Mouse (Mus musculus): Measurements from ENCODE around the gene Brms1.

The Brms1 gene

GRCm38 (mm10) chr19:5092083-5092482 lies 50.9 kb downstream of the Brms1 start:
- peak in 1 of 2 experiments; percentile 35 for DNase-seq

DNA sequence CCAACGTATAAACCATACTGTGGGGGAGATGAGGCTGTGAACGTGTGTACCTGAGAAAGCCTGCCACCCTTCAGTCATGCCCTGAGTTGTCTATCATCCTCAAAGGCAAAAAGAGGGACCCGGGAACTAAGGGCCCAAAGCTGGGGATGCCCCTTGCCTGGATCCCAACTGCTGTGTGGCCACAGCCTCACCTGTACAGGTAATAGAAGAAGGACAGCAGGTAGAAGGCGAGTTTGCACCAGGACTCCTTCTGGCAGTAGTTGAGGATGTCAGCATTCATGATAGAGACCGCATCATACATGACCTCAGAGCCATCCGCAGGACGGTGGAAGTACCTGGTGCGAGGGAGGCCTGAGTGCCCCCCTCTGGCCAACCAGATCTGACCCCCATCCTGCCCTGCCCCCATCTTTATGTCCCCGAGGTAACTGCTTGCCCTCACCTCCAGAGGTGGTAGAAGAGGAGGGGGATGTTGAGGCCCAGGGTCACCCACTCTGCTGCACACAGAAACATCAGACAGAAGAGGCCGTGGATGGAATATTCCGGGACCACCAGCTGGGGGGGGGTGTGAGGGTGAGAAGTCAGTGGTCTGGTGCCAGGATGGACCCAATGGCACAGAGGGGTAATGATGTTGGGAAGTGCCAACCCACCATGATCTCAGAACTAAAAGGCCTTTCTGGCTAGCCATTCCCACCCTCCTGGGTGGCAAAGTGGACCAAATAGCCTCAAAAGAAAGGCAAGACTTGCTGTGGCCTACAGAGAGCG lies 52.5 kb downstream of the Brms1 start:
- DNase-seq: peak in 1 of 2 experiments; percentile 36

DNA sequence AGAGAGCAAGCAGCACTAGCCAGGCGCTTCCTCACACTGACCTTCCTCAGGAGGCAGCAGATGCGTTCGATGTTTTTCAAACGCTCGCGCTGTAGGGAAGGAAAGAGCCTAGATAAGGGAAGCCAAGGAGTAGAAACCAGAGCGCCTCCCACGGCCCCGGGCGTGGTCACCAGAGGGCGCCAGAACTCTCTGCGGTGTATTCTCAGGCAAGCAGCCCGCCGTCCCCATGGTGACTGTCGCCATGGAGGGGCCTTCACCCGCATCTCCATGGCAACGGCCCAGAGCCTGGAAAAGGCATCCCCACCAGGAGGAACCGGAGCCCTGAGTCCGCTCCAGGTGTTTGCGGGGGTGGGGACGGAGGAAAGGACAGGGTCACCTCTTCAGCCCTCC lies 53.1 kb downstream of the Brms1 start:
- DNase-seq: peak; percentile 95 to 96

- DNase-seq: no peak
These were observed 53.7 kb downstream of the Brms1 start for GRCm38 (mm10) chr19:5094746-5095417.

DNA sequence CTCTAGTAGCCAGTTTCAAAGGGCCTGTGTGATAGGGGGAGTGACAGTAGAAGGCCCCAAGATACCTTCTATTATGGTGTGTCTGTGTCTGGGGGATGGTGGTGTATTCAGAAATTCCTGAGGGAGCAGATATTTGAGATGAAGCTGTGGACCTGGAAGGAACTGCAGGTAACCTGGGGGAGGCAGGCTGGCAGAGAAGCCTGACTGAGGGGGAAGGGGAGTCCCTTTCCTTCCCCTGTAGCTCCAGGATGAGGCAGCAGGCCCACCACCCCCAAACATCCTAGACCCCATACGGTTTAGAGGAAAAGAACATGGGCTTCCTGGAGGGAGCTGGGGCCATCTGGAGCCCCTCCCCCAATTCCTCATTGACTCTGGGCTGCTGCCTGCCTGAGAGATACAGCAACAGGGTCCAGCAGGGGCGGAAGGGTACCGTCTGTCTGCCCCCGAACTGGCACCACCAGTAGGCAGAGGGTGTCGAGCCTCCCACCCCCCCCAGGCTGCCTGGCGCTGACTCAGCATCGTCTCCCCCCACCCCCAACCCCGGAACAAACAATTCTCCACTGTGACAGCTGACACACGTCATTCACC lies 54.8 kb downstream of the Brms1 start:
- peak in 1 of 2 experiments; percentile 38 for DNase-seq

DNA sequence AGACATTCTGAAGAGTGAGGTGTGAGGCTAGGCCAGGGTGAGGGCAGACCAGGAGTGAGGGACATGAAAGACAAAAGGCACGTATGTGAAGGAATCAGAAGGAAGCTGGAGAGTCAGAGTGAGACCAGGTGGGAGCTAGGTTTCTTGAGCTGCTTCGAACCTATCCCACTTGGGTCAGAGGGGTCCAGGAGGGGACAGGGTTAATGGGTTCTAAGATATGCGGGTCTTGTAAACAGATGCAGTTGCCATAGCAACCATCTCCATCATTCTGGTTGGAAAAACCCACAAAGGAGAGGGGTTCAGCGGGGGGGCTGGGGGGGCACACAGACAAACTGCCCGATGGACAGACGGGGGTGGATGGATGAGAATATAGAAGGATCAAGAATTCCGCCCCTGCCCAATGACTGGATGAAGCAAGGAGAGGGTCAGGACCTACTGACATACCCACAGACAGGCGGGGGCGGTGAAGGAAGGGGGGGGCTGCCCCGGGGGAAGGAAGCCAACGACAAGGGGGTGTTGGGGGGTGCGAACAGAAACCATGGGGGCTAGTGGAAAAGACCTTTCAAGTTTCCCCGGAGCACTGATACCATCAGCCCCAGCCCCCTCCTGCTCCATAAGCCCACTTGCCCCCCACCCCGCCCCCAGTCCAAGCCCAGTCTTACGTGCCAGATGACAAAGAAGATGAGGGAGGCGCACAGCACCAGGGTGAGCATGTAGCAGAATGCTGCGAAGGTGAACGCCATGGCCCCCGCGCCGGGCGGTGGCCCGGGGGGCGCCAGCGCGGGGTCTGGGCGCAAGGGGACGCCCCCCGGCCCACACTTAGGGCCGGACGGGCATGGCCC lies 56.6 kb downstream of the Brms1 start:
- peak in 1 of 2 experiments; percentile 32 for DNase-seq

DNA sequence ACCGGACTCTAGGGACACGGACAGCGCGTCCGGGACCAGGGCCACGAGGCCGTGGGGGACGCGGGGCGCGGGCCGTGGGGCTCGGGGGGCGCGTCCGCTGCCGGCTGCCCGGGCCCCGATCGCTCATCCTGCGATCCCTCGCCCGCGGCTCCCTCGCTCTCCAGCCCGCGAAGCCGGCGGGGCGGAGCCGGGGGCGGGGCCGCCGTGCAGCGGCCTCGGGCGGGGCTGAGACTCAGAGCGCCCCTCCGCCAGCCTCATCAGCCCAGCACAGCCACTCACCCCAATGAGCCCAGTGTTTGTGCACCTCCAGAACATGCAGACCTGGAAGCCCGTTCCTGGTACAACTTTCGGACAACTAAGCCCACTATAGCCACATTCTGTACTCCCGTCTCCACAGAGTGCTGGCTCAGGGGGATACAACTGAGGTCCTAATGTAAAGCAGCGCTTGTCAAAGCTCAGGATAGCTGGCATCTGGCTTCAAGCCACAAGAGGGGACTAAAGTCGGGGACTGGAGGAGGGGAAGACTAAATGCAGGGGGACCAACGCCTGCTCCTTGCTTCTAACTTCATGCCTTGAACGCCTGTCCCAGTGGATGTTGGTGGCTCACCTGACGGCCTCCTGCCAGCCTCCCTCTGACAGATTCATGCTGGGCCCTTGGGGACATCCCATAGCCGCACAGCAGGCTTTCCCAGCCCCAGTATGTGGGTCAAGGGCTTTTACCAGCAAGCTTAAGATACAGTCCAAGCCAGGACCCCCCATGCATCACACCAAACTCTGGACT lies 57.4 kb downstream of the Brms1 start, which contains the start of gene Cnih2:
Gene Cnih2, minus strand, starts transcription at position 159 of the 781 bp plus-strand sequence.
- peak; percentile 55 to 68 for DNase-seq

All from kidney, postnatal 25 days (tissue).